Mouse (Mus musculus): ENCODE results near the gene Ptprj. TPM values are rescaled to one million over a fixed set of nuclear protein-coding genes. Genes with fewer than 3 reads are reported as not detected.
"Not testable (repeated sequence)": the region's sequence is repeated elsewhere in the genome, so short reads cannot be mapped to it uniquely, and the experiment has no call there.

Gene Ptprj
- polyA plus RNA-seq, 1 experiment: 23.2 TPM

GRCm38 (mm10) chr2:90428988-90429717 is 151.3 kb downstream of the Ptprj start:
- H3K36me3 ChIP-seq (ENCODE audit: control insufficient read depth, insufficient read depth, low read length); H3K4me1 ChIP-seq (ENCODE audit: control insufficient read depth, insufficient read depth, low read length); H3K27me3 ChIP-seq (replicated peaks; ENCODE audit: control insufficient read depth, insufficient read depth, low read length); DNase-seq; H3K4me3 ChIP-seq (ENCODE audit: insufficient read depth, low read depth, low read length); H3K27ac ChIP-seq (ENCODE audit: insufficient read depth, low read depth, low read length): not testable (repeated sequence)
- 86% methylated on average over 1 of the region's 11 CpGs for WGBS

GRCm38 (mm10) chr2:90424937-90425336 is 155.5 kb downstream of the Ptprj start:
- H3K27ac ChIP-seq (ENCODE audit: insufficient read depth, low read depth, low read length); H3K27me3 ChIP-seq (replicated peaks; ENCODE audit: control insufficient read depth, insufficient read depth, low read length); DNase-seq; H3K4me1 ChIP-seq (ENCODE audit: control insufficient read depth, insufficient read depth, low read length); H3K4me3 ChIP-seq (ENCODE audit: insufficient read depth, low read depth, low read length); H3K36me3 ChIP-seq (ENCODE audit: control insufficient read depth, insufficient read depth, low read length): not testable (repeated sequence)
- WGBS: no CpG with 5 or more reads among the region's 4 CpGs

DNA sequence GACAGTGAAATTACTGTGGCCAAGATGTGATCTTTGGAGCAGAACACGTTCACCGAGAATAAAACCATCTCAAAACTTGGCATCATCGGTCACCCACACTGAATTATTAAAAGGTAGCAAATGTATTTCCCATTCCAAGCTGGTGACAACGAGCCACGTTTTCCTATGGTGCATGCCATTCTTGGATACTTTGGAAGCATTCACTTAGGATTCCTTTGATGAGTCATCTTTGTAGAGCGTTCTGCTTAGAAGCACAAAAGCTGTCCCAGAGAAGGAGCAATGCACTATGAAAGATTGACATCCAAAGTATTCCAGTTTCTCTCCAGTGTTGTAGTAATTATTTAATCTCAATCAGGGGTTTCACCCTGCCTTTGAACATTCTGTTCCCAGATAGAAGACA is 158.2 kb downstream of the Ptprj start:
- H3K4me1 ChIP-seq (ENCODE audit: control insufficient read depth, insufficient read depth, low read length); H3K4me3 ChIP-seq (ENCODE audit: insufficient read depth, low read depth, low read length); H3K27ac ChIP-seq (ENCODE audit: insufficient read depth, low read depth, low read length); H3K27me3 ChIP-seq (replicated peaks; ENCODE audit: control insufficient read depth, insufficient read depth, low read length); H3K36me3 ChIP-seq (ENCODE audit: control insufficient read depth, insufficient read depth, low read length); DNase-seq: not testable (repeated sequence)
- WGBS: 76% methylated on average over 6 of the region's 6 CpGs

DNA sequence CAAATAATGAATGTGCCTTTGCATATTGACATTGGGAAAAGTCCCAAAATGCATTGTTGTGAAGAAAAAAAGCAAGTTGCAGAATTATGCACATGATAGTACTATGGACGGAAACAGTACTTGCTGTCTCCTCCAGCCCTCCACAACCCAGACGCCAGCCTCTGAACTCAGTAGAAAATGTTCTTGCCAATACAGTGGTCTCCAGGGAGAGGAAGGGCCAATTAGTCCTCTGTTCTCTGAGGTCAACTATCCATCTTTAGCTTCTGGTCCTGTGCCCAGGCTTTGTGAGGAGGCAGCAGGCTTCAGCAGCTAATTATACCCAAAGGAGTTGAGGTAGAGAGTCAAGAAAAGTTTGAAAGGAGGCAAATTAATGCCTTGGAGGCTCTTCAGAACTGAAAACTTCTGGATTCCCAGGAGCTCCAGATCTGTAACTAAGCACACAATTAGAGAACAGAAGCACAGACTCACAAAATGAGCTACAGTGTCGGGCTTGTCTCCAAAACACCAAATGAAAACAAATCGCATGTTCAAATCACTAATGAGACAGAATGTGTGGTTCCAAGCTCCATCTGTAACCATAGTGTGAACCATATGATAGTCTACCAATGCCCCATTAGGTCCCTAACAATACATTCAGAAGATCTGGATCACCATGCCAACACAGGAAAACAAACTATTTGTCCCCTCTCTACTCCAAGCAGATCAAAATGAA is 166.2 kb downstream of the Ptprj start:
- 59% methylated on average over 4 of the region's 4 CpGs for whole genome bisulfite sequencing
- DNase-seq; H3K27ac ChIP-seq (ENCODE audit: insufficient read depth, low read depth, low read length); H3K4me1 ChIP-seq (ENCODE audit: control insufficient read depth, insufficient read depth, low read length); H3K36me3 ChIP-seq (ENCODE audit: control insufficient read depth, insufficient read depth, low read length); H3K27me3 ChIP-seq (replicated peaks; ENCODE audit: control insufficient read depth, insufficient read depth, low read length); H3K4me3 ChIP-seq (ENCODE audit: insufficient read depth, low read depth, low read length): not testable (repeated sequence)

DNA sequence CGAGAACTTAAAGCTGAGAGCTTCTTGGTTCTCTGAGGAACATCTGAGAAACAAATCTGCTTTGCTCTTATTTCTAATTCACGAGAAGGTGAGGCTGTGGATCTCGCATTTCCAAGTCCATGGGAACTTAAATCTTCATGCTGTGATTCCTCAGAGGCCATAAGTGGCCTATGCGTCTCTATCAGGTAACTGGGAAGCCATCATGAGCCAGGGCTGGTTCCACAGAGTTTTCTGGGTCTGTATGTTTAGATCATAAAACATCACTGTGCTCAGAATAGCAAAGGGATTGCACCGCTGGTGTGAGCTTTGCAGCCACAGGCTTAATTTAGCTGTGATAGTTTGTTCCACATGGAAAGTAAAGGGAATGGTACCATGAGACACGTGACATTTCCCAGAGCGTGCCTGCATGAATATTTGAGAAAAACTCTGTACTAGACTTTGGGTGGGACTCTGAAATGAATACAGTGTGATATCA is 181.8 kb downstream of the Ptprj start, which contains the start of gene Olfr1274-ps:
TSS of gene Olfr1274-ps (plus strand) at position 51 of the 475 bp plus-strand sequence.
- not testable (repeated sequence) for H3K36me3 ChIP-seq (ENCODE audit: control insufficient read depth, insufficient read depth, low read length); H3K27me3 ChIP-seq (replicated peaks; ENCODE audit: control insufficient read depth, insufficient read depth, low read length); H3K27ac ChIP-seq (ENCODE audit: insufficient read depth, low read depth, low read length); H3K4me1 ChIP-seq (ENCODE audit: control insufficient read depth, insufficient read depth, low read length); DNase-seq; H3K4me3 ChIP-seq (ENCODE audit: insufficient read depth, low read depth, low read length)
- 72% methylated on average over 5 of the region's 7 CpGs for WGBS

Other genes with a start within 250 kb of the Ptprj start
- not detected in 2 replicates for gene Olfr1274-ps, start 182.0 kb downstream of the Ptprj start, polyA plus RNA-seq (2012; rRNA removed)
- 4.9 and 5.2 TPM in 2 replicates for gene Nup160, start 96.6 kb upstream of the Ptprj start, polyA plus RNA-seq (2012; rRNA removed)
- 20.6 and 21.2 TPM in 2 replicates for gene Fnbp4, start 164.7 kb upstream of the Ptprj start, polyA plus RNA-seq (2012; rRNA removed)
- gene Agbl2, start 202.1 kb upstream of the Ptprj start, polyA plus RNA-seq (2012; rRNA removed): 0.56 and 0.65 TPM in 2 replicates

All from kidney, adult 2 months (tissue).